Mouse (Mus musculus) mouse trophoblast stem cell (cell line): Measurements from ENCODE around the gene Ccdc183.

Experiments
- in situ Hi-C, 2 experiments: fragments of 300-500 bp; cut with MseI, MboI; formaldehyde crosslinking; loops; 2 replicates in 1 of 2; 3 replicates in 1 of 2; pipeline ENCODE4 v1.15.1; 2025

Gene Ccdc183

DNA sequence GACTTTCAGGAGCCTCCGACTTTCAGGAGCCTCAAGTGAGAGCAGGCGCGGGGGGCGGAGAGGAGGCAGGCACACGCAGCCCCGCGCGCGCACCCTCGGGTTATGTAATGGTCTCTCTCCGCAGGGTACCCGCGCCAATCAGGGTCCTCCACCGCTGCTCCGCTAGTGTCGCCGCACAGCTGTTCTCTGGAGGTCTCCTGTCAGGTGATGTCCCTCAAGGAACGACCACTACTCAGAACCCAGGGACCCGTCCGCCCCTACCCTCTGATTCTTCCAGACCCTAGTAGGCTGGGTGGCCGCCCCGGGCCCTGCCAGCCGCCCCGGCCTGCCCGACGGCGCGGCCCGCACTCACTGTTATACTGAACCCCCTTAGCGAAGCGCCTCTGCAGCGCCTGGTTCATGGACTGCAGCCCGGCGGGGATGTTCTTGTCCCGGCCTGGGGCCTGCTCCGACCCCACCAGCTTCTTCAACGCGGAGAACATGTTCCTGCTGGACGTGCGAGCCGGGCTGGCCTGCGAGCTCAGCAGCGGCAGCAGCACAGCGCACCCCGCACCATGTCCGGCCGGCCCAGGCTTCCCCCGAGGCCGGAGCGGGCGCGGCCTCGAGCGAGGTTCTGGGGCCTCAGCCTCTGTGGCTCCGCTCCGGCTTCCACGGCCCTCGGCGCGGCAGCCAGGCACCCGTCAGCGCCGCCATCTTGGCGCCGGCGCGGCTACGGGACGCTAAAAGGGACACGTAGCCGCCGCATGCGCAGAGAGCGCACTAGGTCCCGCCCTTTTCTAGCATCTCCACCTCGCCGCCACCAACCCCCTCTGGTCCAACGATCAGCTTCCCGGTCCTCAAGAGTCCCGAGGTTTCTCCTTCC, 9.5 kb downstream of the Ccdc183 start, which contains the start of gene Rabl6:
Rabl6 (minus strand) TSS at position 761 of the 862 bp plus-strand sequence.
- in situ Hi-C loops, result no loop called here

DNA sequence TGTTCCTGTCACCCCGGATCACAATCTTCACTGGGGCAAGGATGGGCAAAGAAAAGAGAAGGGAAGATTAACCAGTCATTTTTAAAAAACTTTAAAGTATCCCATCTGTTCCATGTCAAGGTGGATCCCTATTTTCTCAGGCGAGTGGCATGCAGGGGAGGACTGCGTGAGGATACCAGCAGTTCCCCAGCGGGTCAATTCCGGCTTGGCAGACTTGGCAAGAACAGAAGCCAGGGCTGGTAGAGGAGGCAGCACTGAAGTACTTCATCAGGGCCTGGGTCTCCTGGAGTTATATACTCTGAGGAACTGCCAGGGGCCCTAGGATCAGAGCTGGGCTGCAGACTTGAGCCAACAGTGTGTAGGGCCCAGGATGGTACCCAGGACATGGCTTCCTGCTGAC, 15.0 kb downstream of the Ccdc183 start:
- in situ Hi-C loops, result no loop called here

GRCm38 (mm10) chr2:25600037-25600436, 17.4 kb downstream of the Ccdc183 start:
- in situ Hi-C loops, result no loop called here

DNA sequence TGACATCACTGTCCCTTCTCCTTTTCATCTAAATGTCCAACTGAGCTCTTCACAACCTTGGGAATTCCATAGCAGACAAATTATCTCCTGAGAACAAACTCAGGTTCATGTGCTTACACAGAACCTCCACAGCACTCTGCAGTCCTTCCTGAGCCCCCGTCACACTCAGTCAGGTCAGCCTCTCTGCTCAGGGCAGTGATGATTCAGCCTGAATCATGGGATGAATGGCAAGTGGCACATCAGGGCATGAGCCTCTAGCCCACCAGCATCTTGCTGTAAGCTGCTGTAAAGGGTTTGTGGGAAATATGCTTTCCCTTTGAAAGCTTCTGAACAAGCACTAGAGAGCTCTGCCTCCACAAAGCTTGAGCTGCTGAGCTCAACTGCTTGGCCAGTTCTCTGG, 18.7 kb downstream of the Ccdc183 start:
- in situ Hi-C loops, result no loop called here

- in situ Hi-C loops, result no loop called here
These were observed 20.5 kb downstream of the Ccdc183 start for GRCm38 (mm10) chr2:25596765-25597510.

DNA sequence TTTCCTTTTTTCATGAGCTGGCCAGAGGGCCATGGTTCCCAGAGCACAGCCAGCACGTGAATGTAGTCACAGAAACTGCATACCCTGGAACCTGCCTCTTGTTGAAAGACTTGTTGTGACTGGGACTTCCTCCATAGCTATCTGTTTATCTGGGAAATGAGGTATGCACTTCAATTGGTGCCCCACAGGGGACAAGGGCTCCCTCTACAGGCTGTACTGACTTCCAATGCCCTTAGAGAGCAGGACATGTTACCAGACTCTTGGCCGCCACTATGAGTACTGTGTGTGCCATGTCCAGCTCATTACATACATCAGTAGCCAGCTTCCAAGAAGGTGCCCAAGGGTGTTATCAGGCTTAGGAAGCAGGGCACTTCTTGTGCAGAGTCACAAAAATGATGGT, 25.6 kb downstream of the Ccdc183 start:
- in situ Hi-C loops, result no loop called here

GRCm38 (mm10) chr2:25588227-25588907, 29.1 kb downstream of the Ccdc183 start:
- in situ Hi-C loops, result no loop called here

DNA sequence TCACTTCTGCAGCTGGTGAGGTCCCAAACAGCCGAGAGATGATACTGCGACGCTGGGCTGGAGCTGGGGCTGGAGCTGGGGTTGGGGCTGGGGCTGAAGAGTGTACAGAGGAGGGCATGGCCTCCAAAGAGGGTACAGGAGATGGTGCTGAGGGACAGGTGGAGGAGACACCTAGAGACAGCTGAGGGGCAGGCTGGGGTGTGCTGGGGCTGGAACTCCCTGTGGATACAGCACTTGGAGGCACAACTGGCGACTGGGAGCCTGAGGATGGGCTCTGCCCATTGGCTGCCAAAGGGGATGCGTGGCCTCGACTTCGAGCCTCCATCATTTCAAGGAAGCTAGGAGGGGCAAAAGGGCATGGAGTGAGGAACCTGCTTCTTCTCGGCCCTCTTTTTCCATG, 30.2 kb downstream of the Ccdc183 start:
- in situ Hi-C loops, result no loop called here

GRCm38 (mm10) chr2:25585601-25586000, 31.9 kb downstream of the Ccdc183 start:
- in situ Hi-C loops, result no loop called here

- in situ Hi-C loops, result no loop called here
These were observed 32.6 kb downstream of the Ccdc183 start for GRCm38 (mm10) chr2:25584856-25585255.

GRCm38 (mm10) chr2:25584152-25584551, 33.3 kb downstream of the Ccdc183 start:
- in situ Hi-C loops, result no loop called here

DNA sequence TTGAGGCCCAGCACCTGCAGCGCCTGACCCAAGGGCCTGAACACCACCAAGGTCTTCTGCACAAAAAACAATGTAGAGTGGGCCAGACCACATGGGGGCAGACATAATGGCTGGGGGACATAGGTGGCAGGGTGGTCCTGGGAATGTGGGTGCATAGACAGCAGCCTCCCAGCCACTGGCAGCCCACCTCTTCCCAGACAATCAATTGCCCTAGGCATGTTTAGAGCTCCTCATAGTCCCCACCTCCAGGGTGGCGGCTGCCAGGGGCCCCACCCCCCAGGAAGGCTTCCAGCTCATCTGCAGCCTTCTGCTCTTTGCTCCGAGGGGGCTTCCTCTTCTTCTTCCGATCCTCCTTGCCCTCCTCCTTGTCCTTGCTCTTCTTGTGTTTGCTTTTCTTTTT, 33.9 kb downstream of the Ccdc183 start:
- in situ Hi-C loops, result no loop called here

DNA sequence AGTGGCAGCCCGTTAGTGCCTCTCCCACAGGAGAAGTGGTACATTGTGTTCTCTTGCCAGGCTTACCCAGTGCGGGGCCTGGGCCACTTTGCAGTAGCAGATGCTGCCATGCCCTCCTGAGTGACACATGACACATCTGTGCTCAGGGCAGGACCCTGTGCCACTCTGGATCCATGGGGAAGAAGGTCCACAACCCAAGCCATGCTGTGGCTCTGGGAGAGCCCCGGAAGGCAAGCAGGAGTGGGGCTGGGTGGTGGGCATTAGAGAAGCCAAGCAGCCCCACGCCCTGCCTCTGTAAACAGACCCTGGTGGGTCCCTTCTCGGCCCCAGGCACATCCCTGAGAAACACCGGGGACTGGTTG, 34.4 kb downstream of the Ccdc183 start:
- in situ Hi-C loops, result no loop called here

GRCm38 (mm10) chr2:25582466-25583119, 34.9 kb downstream of the Ccdc183 start:
- in situ Hi-C loops, result no loop called here

- in situ Hi-C loops, result no loop called here
These were observed 35.6 kb downstream of the Ccdc183 start for GRCm38 (mm10) chr2:25581901-25582301.

DNA sequence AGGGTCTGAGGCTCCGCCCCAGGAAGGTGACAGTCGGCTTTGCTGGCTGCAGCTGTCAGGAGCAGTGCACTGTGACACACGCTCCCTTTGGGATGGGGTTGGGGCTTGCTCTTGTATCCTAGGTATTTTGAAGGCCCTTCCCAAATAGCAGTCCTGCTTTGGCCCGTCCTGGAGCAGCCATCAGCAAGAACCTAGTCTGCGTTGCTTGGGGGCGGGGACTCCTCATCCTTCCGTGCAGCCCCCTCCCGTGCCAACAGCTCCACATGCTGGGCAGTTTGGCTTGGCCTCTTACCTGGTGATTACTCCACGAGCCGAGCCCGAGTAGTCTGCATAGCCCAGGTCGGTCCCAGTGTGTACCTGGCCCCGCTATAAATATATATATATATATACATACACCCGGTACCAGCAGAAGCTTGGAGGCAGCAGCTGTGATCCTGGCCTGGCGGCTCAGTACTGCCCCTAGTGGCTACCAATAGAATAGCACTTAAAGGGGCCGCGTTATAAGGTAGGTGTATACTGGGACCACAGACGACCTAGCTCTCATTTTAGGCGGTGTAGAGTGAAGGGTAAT, 36.1 kb downstream of the Ccdc183 start, which contains the start of gene Ajm1:
Ajm1 (minus strand) TSS at position 464 of the 571 bp plus-strand sequence.
- in situ Hi-C loops, result no loop called here

- in situ Hi-C loops, result no loop called here
These were observed 36.8 kb downstream of the Ccdc183 start for GRCm38 (mm10) chr2:25580621-25581101.

- in situ Hi-C loops, result no loop called here
These were observed 37.6 kb downstream of the Ccdc183 start for GRCm38 (mm10) chr2:25579737-25580460.

DNA sequence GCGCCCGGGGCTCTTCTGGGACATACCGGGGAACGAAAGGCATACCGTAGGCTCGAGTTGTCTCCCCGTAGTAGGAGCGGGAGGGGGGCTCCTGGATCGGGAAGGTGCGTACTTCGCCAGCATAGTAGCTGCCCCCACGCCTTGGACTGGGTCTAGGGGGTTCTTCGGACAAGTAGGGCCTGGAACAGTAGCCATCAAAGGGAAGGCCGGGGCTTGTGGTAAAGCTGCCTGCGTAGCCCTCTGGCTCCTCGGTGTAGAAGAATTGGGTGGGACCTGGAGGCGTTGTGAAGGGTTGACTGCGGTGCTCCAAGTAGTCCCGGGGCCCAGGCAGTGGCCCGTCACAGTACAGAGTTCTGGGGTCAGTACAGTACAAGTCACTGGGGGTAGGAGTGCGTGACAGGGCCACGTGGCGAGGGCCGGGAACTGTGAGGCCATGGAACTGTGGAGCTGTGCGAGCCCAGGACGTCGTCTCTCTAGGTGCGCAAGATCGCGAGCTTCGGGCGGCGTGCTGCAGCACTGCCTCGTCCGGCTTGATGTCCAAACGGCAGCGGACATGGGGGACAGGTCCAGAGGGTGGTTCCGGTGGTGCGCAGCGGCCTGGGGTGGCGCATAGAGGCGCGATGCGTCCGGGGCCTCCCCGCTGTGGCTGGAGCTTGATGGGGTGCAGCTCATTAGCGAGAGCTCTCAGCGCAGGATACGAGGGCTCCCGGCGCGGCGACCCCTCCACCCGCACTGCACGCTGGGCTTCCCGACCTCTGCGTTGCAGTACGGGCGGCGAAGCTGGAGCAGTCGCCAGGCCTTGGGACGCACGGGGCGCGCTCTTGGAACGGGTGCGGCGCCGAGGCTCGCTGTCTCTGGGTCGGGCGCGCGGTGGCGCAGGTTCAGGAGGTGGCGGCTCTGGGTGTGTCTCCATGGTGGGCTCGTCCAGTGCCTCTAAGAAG, 38.4 kb downstream of the Ccdc183 start:
- in situ Hi-C loops, result no loop called here
